Mouse (Mus musculus) lung, adult 2 months (tissue): ENCODE data around the gene Gm36210. TPM values are rescaled to one million over a fixed set of nuclear protein-coding genes. Genes with fewer than 3 reads are reported as not detected.
"Not testable (repeated sequence)": the region's sequence is repeated elsewhere in the genome, so short reads cannot be mapped to it uniquely, and the experiment has no call there.

Experiments
- DNase-seq: peaks from one replicate; pipeline ENCODE4 v3.0.0; 2022
- H3K4me1 ChIP-seq: fragments of 200-500 bp; 2 replicates; pipeline ENCODE4 v1.6.1; 2011; ENCODE audit warnings: low read length; ENCODE audit not compliant: control insufficient read depth, insufficient read depth
- H3K4me3 ChIP-seq: fragments of 200-500 bp; replicated peaks from 2 replicates; pipeline ENCODE3; 2011; ENCODE audit warnings: low read depth, mild to moderate bottlenecking, control low read depth, low read length; ENCODE audit errors: extremely low read depth
- CTCF ChIP-seq: fragments of 200-500 bp; IDR thresholded peaks from 2 replicates; pipeline ENCODE4 v1.5.1; 2011; ENCODE audit warnings: mild to moderate bottlenecking, low read length, control low read depth; ENCODE audit not compliant: insufficient read depth
- POLR2A ChIP-seq: fragments of 200-500 bp; IDR thresholded peaks from 2 replicates; pipeline ENCODE4 v1.6.1; 2011; ENCODE audit warnings: low read depth, mild to moderate bottlenecking, control low read depth, low read length, borderline replicate concordance; ENCODE audit errors: extremely low read depth
- WGBS: fragments of 180-500 bp; shearing (Covaris S2); methylation state at CpG from one replicate; pipeline ENCODE4 v1.1.7; 2018; 5-methylcytosine and 5-hydroxymethylcytosine counted together
- polyA plus RNA-seq: library from polyadenylated mRNA; depleted of rRNA; stranded (reverse); fragments of >200 nt; gene quantifications from 2 replicates; pipeline ENCODE4 v1.2.3, GENCODE M21; 2012

The Gm36210 gene
- polyA plus RNA-seq, 1 experiment = 0.20 TPM

GRCm38 (mm10) chr7:4865579-4866493 lies 40.5 kb downstream of the Gm36210 start:
- H3K4me3 ChIP-seq = peak overlapping the region; percentile 76
- 3% methylated on average over 40 of the region's 40 CpGs for WGBS
- TF ChIP-seq CTCF (no peak), POLR2A (peak; percentile 96)

DNA sequence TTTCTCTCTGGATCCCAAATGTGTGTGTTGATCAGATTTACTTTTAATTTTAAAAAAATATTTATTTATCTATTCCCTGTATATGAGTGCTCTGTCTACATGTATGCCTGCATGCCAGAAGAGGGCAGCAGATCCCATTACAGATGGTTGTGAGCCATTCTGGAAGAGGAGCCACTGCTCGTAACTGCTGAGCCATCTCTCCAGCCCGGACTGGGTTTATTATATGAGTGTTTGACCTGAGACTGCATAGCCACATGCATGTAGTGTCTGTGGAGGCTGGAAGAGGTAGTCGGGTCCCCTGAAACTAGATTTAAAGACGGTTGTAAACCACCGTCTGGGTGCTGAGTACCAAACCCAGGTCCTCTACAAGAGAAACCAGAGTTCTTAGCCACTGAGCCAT lies 41.2 kb downstream of the Gm36210 start:
- H3K4me3 ChIP-seq = no peak overlapping the region

More at GRCm38 (mm10) chr7:4865579-4866493, 40.5 kb downstream of the Gm36210 start:
- peak; percentile 98 for DNase-seq
- peaks cover 3% of the 10 kb centered on the region for H3K4me1 ChIP-seq

DNA sequence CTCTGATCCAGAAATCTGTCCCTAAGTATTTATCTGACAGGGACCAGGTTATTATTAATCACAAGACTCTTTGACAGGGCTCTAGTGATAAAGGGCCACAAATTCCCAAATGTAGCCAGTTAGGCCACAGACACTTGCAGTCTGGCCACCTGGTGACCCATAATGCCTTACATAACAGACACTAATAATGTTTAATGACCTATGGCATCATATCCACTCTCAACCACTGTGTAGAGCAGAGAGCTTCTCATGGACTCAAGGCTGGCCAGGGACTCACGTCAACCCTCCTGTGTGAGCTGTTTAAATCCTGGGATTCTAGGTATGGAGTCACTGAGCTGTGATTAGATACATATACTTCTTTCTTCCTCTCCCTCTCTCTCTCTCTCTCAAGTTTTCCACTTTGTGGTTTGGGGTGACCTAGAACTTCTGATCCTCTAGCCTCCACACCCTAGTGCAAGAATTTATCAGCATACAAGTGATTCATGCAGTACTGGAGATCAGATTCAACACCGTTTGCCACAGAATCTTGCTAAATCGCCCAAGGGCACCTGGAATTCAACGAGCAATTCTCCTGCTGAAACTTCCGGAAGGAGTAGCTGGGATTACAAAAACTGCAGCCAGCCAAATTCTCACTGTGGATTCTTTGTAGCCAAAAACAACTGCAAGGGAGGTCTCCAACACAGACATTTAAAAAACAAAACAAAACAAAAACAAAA lies 42.0 kb downstream of the Gm36210 start:
- WGBS = 60% methylated on average over 5 of the region's 5 CpGs

More for the DNA sequence above, 41.2 kb downstream of the Gm36210 start:
- H3K4me1 ChIP-seq = peaks cover 3% of the 10 kb centered on the region
- DNase-seq = peak; percentile 26
- TF ChIP-seq POLR2A (no peak), CTCF (peak; percentile 27; the same call in 1 of the 2 replicates)
- WGBS = 56% methylated on average over 5 of the region's 5 CpGs

DNA sequence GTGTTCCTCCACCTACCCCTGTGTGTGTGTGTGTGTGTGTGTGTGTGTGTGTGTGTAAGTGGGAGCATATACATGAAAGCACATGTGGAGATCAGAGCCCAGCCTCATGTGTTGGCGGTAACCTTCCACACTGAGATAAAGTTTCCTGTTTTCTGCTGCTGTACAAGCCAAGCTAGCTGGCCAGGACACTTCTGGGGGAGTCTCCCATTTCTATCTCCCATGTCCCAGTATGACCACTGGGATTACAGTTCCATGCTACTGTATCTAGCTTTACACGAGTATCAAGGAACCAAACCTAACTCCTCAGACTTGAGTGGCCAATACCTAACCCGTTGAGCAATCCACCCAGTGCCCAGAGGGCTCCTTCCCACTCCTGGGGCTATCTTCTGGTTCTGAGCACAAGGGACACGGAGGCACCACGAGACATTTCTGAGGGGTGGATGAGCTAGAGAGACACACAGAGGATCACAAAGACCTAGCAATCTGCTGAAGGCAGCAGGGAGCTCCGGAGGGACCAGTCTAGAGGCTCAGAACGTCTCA lies 42.7 kb downstream of the Gm36210 start:
- Histone ChIP-seq H3K4me3 (no peak overlapping the region), H3K4me1 (peaks cover 3% of the 10 kb centered on the region)
- TF ChIP-seq POLR2A (no peak), CTCF (no peak)
- WGBS = 61% methylated on average over 7 of the region's 7 CpGs
- DNase-seq = no peak

More for the DNA sequence above, 42.0 kb downstream of the Gm36210 start:
- H3K4me1 ChIP-seq = peaks cover 3% of the 10 kb centered on the region
- DNase-seq = no peak
- H3K4me3 ChIP-seq = no peak overlapping the region
- TF ChIP-seq CTCF (no peak), POLR2A (no peak)

- 13% methylated on average over 1 of the region's 1 CpGs for WGBS
- Histone ChIP-seq H3K4me1 (peaks cover 3% of the 10 kb centered on the region), H3K4me3 (no peak overlapping the region)
- no peak for TF ChIP-seq POLR2A
- TF ChIP-seq CTCF = no peak
- DNase-seq = peak; percentile 65
These were observed 43.3 kb downstream of the Gm36210 start for GRCm38 (mm10) chr7:4863041-4863440.

- DNase-seq, H3K4me1 ChIP-seq, H3K4me3 ChIP-seq: not testable (repeated sequence)
- 74% methylated on average over 3 of the region's 3 CpGs for WGBS
These were observed 45.4 kb downstream of the Gm36210 start for GRCm38 (mm10) chr7:4860926-4861325.

DNA sequence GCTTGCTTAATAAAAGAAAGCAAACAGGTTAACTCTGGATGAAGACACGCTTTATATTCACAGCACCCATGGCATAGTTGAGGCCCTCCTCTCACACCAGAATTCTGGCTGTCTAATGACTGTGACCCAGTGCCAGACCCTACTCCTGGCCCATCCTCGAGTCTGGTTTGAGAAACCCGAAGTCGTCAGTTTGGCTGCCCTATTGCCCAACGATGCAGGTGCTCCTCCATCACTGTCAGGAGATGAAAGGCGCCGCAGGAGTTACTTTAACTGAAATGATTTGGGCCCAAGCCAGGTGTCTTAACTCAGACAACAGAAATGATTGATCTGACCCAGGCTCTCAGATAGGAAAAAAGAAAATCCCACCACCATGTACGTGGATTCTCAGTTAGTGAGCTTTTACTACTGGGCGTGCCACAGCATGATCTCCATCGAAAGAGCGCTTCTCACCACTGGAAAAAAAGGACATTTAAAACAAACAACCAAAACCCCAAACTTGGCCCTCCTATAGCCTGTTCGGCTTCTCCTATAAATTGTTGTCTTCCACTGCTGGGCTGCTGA lies 46.8 kb downstream of the Gm36210 start:
- Histone ChIP-seq H3K4me1 (peaks cover 3% of the 10 kb centered on the region), H3K4me3 (no peak overlapping the region)
- TF ChIP-seq POLR2A (no peak), CTCF (no peak)
- DNase-seq = no peak
- WGBS = 52% methylated on average over 12 of the region's 12 CpGs

GRCm38 (mm10) chr7:4857321-4857720 lies 49.0 kb downstream of the Gm36210 start:
- TF ChIP-seq CTCF = no peak
- TF ChIP-seq POLR2A = no peak
- Histone ChIP-seq H3K4me1 (no peaks in the 10 kb centered on the region), H3K4me3 (no peak overlapping the region)
- 61% methylated on average over 7 of the region's 7 CpGs for WGBS
- no peak for DNase-seq

GRCm38 (mm10) chr7:4856508-4856907 lies 49.8 kb downstream of the Gm36210 start:
- TF ChIP-seq POLR2A (no peak), CTCF (no peak)
- no peak overlapping the region for H3K4me3 ChIP-seq
- no peak for DNase-seq
- no peaks in the 10 kb centered on the region for H3K4me1 ChIP-seq
- WGBS = 89% methylated on average over 9 of the region's 9 CpGs

DNA sequence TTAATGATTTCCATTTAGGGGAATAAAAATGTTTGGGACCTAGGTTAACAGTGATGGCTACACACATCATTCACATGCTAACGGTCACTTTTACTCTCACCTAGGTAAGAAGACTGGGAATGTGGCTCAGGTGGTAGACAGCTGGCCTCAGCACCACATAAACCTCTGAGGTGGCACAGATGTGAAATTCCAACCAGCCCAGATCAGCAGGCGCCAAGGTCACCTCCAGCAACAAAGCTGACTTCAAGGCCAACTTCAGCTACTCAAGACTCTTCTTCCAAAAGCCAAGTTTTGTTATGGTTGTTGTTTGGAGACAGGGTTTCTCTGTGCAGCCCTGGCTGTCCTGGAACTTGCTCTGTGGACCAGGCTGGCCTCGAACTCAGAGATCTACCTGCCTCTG lies 52.7 kb downstream of the Gm36210 start:
- TF ChIP-seq POLR2A (no peak), CTCF (no peak)
- WGBS = 72% methylated on average over 3 of the region's 3 CpGs
- H3K4me1 ChIP-seq = no peaks in the 10 kb centered on the region
- H3K4me3 ChIP-seq = no peak overlapping the region
- DNase-seq = no peak
